Mouse (Mus musculus): Measurements from ENCODE around the gene Gm12248.

DNA sequence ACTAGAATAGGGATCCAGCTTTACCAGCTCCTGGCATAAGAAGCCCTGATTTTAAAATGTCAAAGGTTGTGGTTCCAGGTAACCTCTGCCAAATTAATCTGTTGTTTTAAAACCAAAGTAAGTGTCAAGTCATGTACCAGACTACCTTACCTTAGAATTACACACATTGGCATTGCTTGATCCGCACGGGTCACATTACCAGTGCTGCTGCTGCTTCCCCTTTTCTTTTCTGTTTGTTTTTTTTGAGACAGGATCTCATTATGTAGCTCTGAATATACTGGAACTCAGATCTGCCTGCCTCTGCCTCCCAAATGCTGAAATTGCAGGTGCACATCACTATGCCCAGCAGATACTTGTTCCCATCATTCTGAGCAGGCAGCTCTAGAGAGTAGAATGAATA is 63.1 kb downstream of the Gm12248 start:
- TF ChIP-seq GATA1 (IDR thresholded peaks at IDR 0.05; ENCODE audit: borderline replicate concordance, low read length) (no peak), FLI1 (IDR thresholded peaks at IDR 0.05; ENCODE audit: low read length) (no peak)
